Mouse (Mus musculus) stomach, postnatal 0 days (tissue): ENCODE results near the gene Ndrg4.

Experiments used
- CTCF ChIP-seq: IDR thresholded peaks from 2 replicates; pipeline ENCODE4 v1.5.1; 2016; ENCODE audit warnings: antibody characterized with exemption, low read depth, mild to moderate bottlenecking, moderate library complexity
- EP300 ChIP-seq: optimal IDR thresholded peaks from 2 replicates; pipeline ENCODE3; 2016; ENCODE audit warnings: antibody characterized with exemption

- TF ChIP-seq CTCF (no peak), EP300 (no peak)
Measured at GRCm38 (mm10) chr8:95760323-95760722, 83.5 kb downstream of the Ndrg4 start.
